Mouse (Mus musculus) G1E (cell line): ENCODE data around the gene Leng1. TPM values are rescaled to one million over a fixed set of nuclear protein-coding genes. Genes with fewer than 3 reads are reported as not detected.
A peak's percentile ranks its signal among the peaks of the same experiment; 100 is the strongest.
"Not testable (repeated sequence)": the region's sequence is repeated elsewhere in the genome, so short reads cannot be mapped to it uniquely, and the experiment has no call there.

Experiments
- ATAC-seq: 2 replicates; pipeline ENCODE4 v1.8.0; 2016; ENCODE audit warnings: mild to moderate bottlenecking; ENCODE audit not compliant: insufficient number of reproducible peaks, poor library complexity, low FRiP score, severe bottlenecking; ENCODE audit errors: extremely low read depth
- DNase-seq: peaks from one replicate; pipeline ENCODE4 v3.0.0; 2012; ENCODE audit warnings: low spot score
- H3K27me3 ChIP-seq: 2 replicates; pipeline ENCODE4 v1.6.1; 2012; ENCODE audit warnings: mild to moderate bottlenecking, low read length, inconsistent platforms; ENCODE audit not compliant: insufficient read depth
- H3K36me3 ChIP-seq: replicated peaks from 2 replicates; pipeline ENCODE3; 2012; ENCODE audit warnings: mild to moderate bottlenecking, inconsistent platforms
- H3K4me1 ChIP-seq: 2 replicates; pipeline ENCODE4 v1.6.1; 2012; ENCODE audit warnings: low read depth, low read length, inconsistent platforms, mixed read lengths; ENCODE audit not compliant: insufficient read depth
- H3K4me3 ChIP-seq: 2 replicates; pipeline ENCODE4 v1.5.1; 2012; ENCODE audit warnings: low read depth, mild to moderate bottlenecking, inconsistent platforms, low read length, moderate library complexity, mixed read lengths
- H3K9me3 ChIP-seq: replicated peaks from 2 replicates; pipeline ENCODE4 v1.6.1; 2012; ENCODE audit warnings: inconsistent platforms
- CTCF ChIP-seq: IDR thresholded peaks from 2 replicates; pipeline ENCODE4 v1.5.1; 2012; ENCODE audit warnings: low read depth, low read length, inconsistent platforms, mixed read lengths
- GATA1 ChIP-seq: IDR thresholded peaks from 2 replicates; pipeline ENCODE4 v1.6.1; 2012; ENCODE audit warnings: borderline replicate concordance, low read length, inconsistent platforms, mixed read lengths
- GATA2 ChIP-seq: IDR thresholded peaks from 2 replicates; pipeline ENCODE4 v1.6.1; 2012; ENCODE audit warnings: low read depth, low read length, inconsistent platforms, borderline replicate concordance
- POLR2AphosphoS5 ChIP-seq: IDR thresholded peaks from 2 replicates; pipeline ENCODE4 v1.6.1; 2012; ENCODE audit warnings: low read depth, low read length, inconsistent platforms; ENCODE audit not compliant: insufficient replicate concordance
- TAL1 ChIP-seq: conservative IDR thresholded peaks from 2 replicates; pipeline ENCODE4 v1.6.1; 2012; ENCODE audit warnings: low read depth, low read length, inconsistent platforms, mixed read lengths
- polyA plus RNA-seq: library from polyadenylated mRNA; stranded (reverse); fragments of >175 nt; gene quantifications from 2 replicates; pipeline ENCODE4 v1.2.3, GENCODE M21; 2012
- total RNA-seq, 2 experiments: library from RNA; stranded (forward) in 1 of 2; stranded (reverse) in 1 of 2; fragments of 200-1000 nt in 1 of 2; fragments of >200 nt in 1 of 2; fragmentation: Nextera tagmentation in 1 of 2; gene quantifications; 2 replicates each; pipeline ENCODE4 v1.2.3; 2014 to 2017

Gene Leng1
- total RNA-seq (2014; fragmentation: Nextera tagmentation) = 8.2 and 9.0 TPM in 2 replicates
- total RNA-seq (2017) = 7.6 and 7.7 TPM in 2 replicates
- polyA plus RNA-seq = 10.4 and 11.0 TPM in 2 replicates

- peak within 1 kb of the TSS; percentile 86 for H3K4me3 ChIP-seq
- peak; percentile 98 for ATAC-seq
Observed at GRCm38 (mm10) chr7:3665215-3666114, at the start of gene Leng1. Leng1 (minus strand) TSS chr7:3665840.

GRCm38 (mm10) chr7:3715249-3715648, 49.6 kb upstream of the Leng1 start:
- Histone ChIP-seq H3K4me3 (no peak overlapping the region), H3K36me3 (no peaks in the 10 kb centered on the region), H3K4me1 (peaks cover 5% of the 10 kb centered on the region), H3K9me3 (no peaks in the 10 kb centered on the region), H3K27me3 (peaks cover 33% of the 10 kb centered on the region)
- DNase-seq (no peak), ATAC-seq (no peak)
- no peak for TF ChIP-seq POLR2AphosphoS5
- no peak for TF ChIP-seq GATA2
- TF ChIP-seq TAL1 = no peak
- TF ChIP-seq CTCF = no peak
- no peak for TF ChIP-seq GATA1

More at GRCm38 (mm10) chr7:3665215-3666114, at the start of gene Leng1:
- H3K27me3 ChIP-seq = no peaks in the 10 kb centered on the region
- H3K9me3 ChIP-seq = no peaks in the 10 kb centered on the region
- peak; percentile 94 for DNase-seq
- H3K36me3 ChIP-seq = peaks cover 42% of the 10 kb centered on the region
- peaks cover 35% of the 10 kb centered on the region for H3K4me1 ChIP-seq
- TF ChIP-seq TAL1 = no peak
- no peak for TF ChIP-seq GATA1
- TF ChIP-seq GATA2 = no peak
- no peak for TF ChIP-seq POLR2AphosphoS5
- no peak for TF ChIP-seq CTCF

GRCm38 (mm10) chr7:3712264-3712942, 46.8 kb upstream of the Leng1 start:
- Histone ChIP-seq H3K9me3 (no peaks in the 10 kb centered on the region), H3K36me3 (no peaks in the 10 kb centered on the region), H3K4me3 (no peak overlapping the region), H3K4me1 (peaks cover 7% of the 10 kb centered on the region), H3K27me3 (peaks cover 33% of the 10 kb centered on the region)
- DNase-seq (no peak), ATAC-seq (no peak)
- TF ChIP-seq GATA2 (no peak), CTCF (no peak), POLR2AphosphoS5 (no peak), GATA1 (no peak), TAL1 (no peak)

GRCm38 (mm10) chr7:3709000-3709399, 43.4 kb upstream of the Leng1 start:
- Histone ChIP-seq H3K4me1 (peaks cover 19% of the 10 kb centered on the region), H3K36me3 (peaks cover 27% of the 10 kb centered on the region), H3K27me3 (peaks cover 15% of the 10 kb centered on the region), H3K9me3 (no peaks in the 10 kb centered on the region), H3K4me3 (no peak overlapping the region)
- no peak for DNase-seq
- TF ChIP-seq TAL1 = no peak
- no peak for TF ChIP-seq CTCF
- peak; percentile 92; the same call in 1 of the 2 replicates for TF ChIP-seq POLR2AphosphoS5
- no peak for TF ChIP-seq GATA2
- no peak for ATAC-seq

- not testable (repeated sequence) for ATAC-seq, H3K9me3 ChIP-seq, H3K4me3 ChIP-seq, DNase-seq
- Histone ChIP-seq H3K4me1 (peaks cover 19% of the 10 kb centered on the region), H3K27me3 (peaks cover 10% of the 10 kb centered on the region), H3K36me3 (peaks cover 27% of the 10 kb centered on the region)
Observed at GRCm38 (mm10) chr7:3708447-3708980, 42.9 kb upstream of the Leng1 start.
